Mouse (Mus musculus) CH12.LX (cell line): ENCODE measurements around the gene Pkd2l1.

Source experiments
- CHD2 ChIP-seq: IDR thresholded peaks from 2 replicates; pipeline ENCODE4 v1.6.1; 2011; ENCODE audit warnings: low read length, improper control_type of control experiment
- CTCF ChIP-seq, 2 experiments: IDR thresholded peaks in 1 of 2; conservative IDR thresholded peaks in 1 of 2; 2 replicates each; pipeline ENCODE4 v1.5.1; 2011 to 2012; ENCODE audit warnings: low read depth in 2 of 2, low read length in 2 of 2, improper control_type of control experiment in 1 of 2, inconsistent platforms in 1 of 2, mild to moderate bottlenecking in 1 of 2, moderate library complexity in 1 of 2
- E2F4 ChIP-seq: IDR thresholded peaks from 2 replicates; pipeline ENCODE4 v1.6.1; 2011; ENCODE audit warnings: low read depth, low read length, improper control_type of control experiment; ENCODE audit not compliant: insufficient replicate concordance
- KAT2A ChIP-seq: IDR thresholded peaks from 2 replicates; pipeline ENCODE4 v1.6.1; 2012; ENCODE audit warnings: low read length, improper control_type of control experiment, inconsistent platforms; ENCODE audit not compliant: insufficient replicate concordance
- POLR2A ChIP-seq: IDR thresholded peaks from 2 replicates; pipeline ENCODE4 v1.6.1; 2011; ENCODE audit warnings: low read depth, mild to moderate bottlenecking, improper control_type of control experiment, low read length
- RCOR1 ChIP-seq: conservative IDR thresholded peaks from 2 replicates; pipeline ENCODE4 v1.6.1; 2012; ENCODE audit warnings: low read depth, mild to moderate bottlenecking, inconsistent platforms, low read length, improper control_type of control experiment
- SIN3A ChIP-seq: IDR thresholded peaks from 2 replicates; pipeline ENCODE4 v1.6.1; 2012; ENCODE audit warnings: low read length, improper control_type of control experiment, inconsistent platforms
- TCF12 ChIP-seq: IDR thresholded peaks from 2 replicates; pipeline ENCODE4 v1.6.1; 2014; ENCODE audit warnings: low read depth, mild to moderate bottlenecking, inconsistent platforms, low read length, improper control_type of control experiment

DNA sequence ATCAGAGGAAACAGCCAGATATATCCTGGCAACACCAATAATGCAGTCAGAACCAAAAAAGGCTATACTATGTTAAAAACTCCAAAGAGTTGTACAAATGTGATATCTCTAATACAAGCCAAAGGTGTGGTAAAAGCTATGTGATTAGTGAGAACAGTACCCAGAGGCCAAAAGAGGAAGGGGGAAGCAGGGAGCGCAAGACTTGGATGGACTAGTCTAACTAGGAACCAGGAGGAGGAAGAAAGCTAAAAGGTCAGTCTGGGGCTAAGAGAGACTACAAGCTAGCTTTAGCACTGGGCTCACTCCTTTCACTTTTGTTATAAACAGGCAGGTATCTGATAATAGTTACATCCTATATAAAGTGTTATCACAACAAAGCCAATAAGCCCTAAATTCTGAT, 87.8 kb downstream of the Pkd2l1 start:
- no peak for TF ChIP-seq TCF12
- no peak for TF ChIP-seq SIN3A
- TF ChIP-seq POLR2A: no peak
- no peak for TF ChIP-seq CTCF (conservative IDR thresholded peaks at IDR 0.05 in 1 of 2, IDR thresholded peaks at IDR 0.05 in 1 of 2; ENCODE audit: low read depth in 2 of 2, low read length in 2 of 2)
- TF ChIP-seq KAT2A: no peak
- no peak for TF ChIP-seq RCOR1
- no peak for TF ChIP-seq CHD2
- TF ChIP-seq E2F4: no peak
